Mouse (Mus musculus) lung, embryonic 14.5 days (tissue): ENCODE results near the gene Gsto2. TPM values are rescaled to one million over a fixed set of nuclear protein-coding genes. Genes with fewer than 3 reads are reported as not detected.

ENCODE experiments used
- ATAC-seq: fragments of 200-750 bp; cut with Nextera tagmentation; 2 replicates; pipeline ENCODE4 v1.8.0; 2017; ENCODE audit warnings: mild to moderate bottlenecking, moderate TSS enrichment, moderate library complexity; ENCODE audit not compliant: insufficient read depth
- DNase-seq: peaks from one replicate; pipeline ENCODE4 v3.0.0-alpha.2; 2015
- H3K27ac ChIP-seq: fragments of 300-500 bp; sonication (generic); 2 replicates; pipeline ENCODE4 v1.5.1; 2014; ENCODE audit warnings: low read depth, mild to moderate bottlenecking, moderate library complexity
- H3K27me3 ChIP-seq: fragments of 300-500 bp; sonication (generic); 2 replicates; pipeline ENCODE4 v1.6.1; 2014; ENCODE audit warnings: low read length, control low read depth; ENCODE audit not compliant: insufficient read depth
- H3K36me3 ChIP-seq: fragments of 300-500 bp; sonication (generic); 2 replicates; pipeline ENCODE4 v1.6.1; 2014; ENCODE audit warnings: control low read depth; ENCODE audit not compliant: insufficient read depth
- H3K4me1 ChIP-seq: fragments of 300-500 bp; sonication (generic); 2 replicates; pipeline ENCODE4 v1.6.1; 2014; ENCODE audit warnings: antibody characterized with exemption, control low read depth; ENCODE audit not compliant: insufficient read depth
- H3K4me2 ChIP-seq: fragments of 300-500 bp; sonication (generic); 2 replicates; pipeline ENCODE4 v1.6.1; 2014; ENCODE audit warnings: mild to moderate bottlenecking
- H3K4me3 ChIP-seq: fragments of 300-500 bp; sonication (generic); 2 replicates; pipeline ENCODE4 v1.5.1; 2014; ENCODE audit warnings: low read depth, low read length
- H3K9ac ChIP-seq: fragments of 300-500 bp; sonication (generic); 2 replicates; pipeline ENCODE4 v1.6.1; 2014
- H3K9me3 ChIP-seq: fragments of 300-500 bp; sonication (generic); 2 replicates; pipeline ENCODE4 v1.6.1; 2016; ENCODE audit warnings: low read depth, low read length, control low read depth
- CTCF ChIP-seq: IDR thresholded peaks from 2 replicates; pipeline ENCODE4 v1.5.1; 2016; ENCODE audit warnings: antibody characterized with exemption, low read depth
- WGBS: fragments of 180-500 bp; shearing (Covaris S2); extraction: QIAGEN DNeasy Blood & Tissue Kit; methylation state at CpG from one replicate; pipeline ENCODE4 v1.1.7; 2014; 5-methylcytosine and 5-hydroxymethylcytosine counted together
- polyA plus RNA-seq: library from polyadenylated mRNA; unstranded; fragments of >200 nt; fragmentation: Nextera tagmentation; extraction: Ambion mirVana; gene quantifications from 2 replicates; pipeline ENCODE4 v1.2.1, GENCODE M21; 2014

Gene Gsto2
- polyA plus RNA-seq, 1 experiment from 2014 or later, result 1.4 TPM

GRCm38 (mm10) chr19:47905603-47906002, 40.3 kb downstream of the Gsto2 start:
- Histone ChIP-seq H3K36me3 (no peaks in the 10 kb centered on the region; the same call in 1 of the 2 replicates), H3K4me3 (no peak overlapping the region), H3K27ac (peak overlapping the region; percentile 51; the same call in 1 of the 2 replicates), H3K9ac (no peak overlapping the region), H3K27me3 (no peaks in the 10 kb centered on the region), H3K9me3 (no peaks in the 10 kb centered on the region), H3K4me2 (no peak overlapping the region), H3K4me1 (peaks cover 28% of the 10 kb centered on the region)
- TF ChIP-seq CTCF, result no peak
- 74% methylated on average over 5 of the region's 5 CpGs for WGBS
- no peak for ATAC-seq
- DNase-seq, result no peak

- no peak for TF ChIP-seq CTCF
- H3K9me3 ChIP-seq, result no peaks in the 10 kb centered on the region
- H3K4me2 ChIP-seq, result no peak overlapping the region
- H3K9ac ChIP-seq, result no peak overlapping the region
- WGBS, result 91% methylated on average over 9 of the region's 9 CpGs
- no peak for ATAC-seq
- H3K27me3 ChIP-seq, result no peaks in the 10 kb centered on the region
- no peak overlapping the region for H3K27ac ChIP-seq
- DNase-seq, result no peak
- peaks cover 18% of the 10 kb centered on the region for H3K4me1 ChIP-seq
- H3K36me3 ChIP-seq, result no peaks in the 10 kb centered on the region; the same call in 1 of the 2 replicates
- no peak overlapping the region for H3K4me3 ChIP-seq
Measured at GRCm38 (mm10) chr19:47907596-47907995, 42.3 kb downstream of the Gsto2 start.

- Histone ChIP-seq H3K9ac (peak overlapping the region; percentile 40; the same call in 1 of the 2 replicates), H3K4me1 (peaks cover 12% of the 10 kb centered on the region; the same call in 1 of the 2 replicates), H3K27ac (peak overlapping the region; percentile 67; the same call in 1 of the 2 replicates), H3K36me3 (peaks cover 3% of the 10 kb centered on the region; the same call in 1 of the 2 replicates), H3K9me3 (no peaks in the 10 kb centered on the region), H3K4me2 (peak overlapping the region; percentile 57; the same call in 1 of the 2 replicates), H3K4me3 (no peak overlapping the region), H3K27me3 (no peaks in the 10 kb centered on the region)
- peak; percentile 29; the same call in 1 of the 2 replicates for ATAC-seq
- TF ChIP-seq CTCF, result no peak
- no peak for DNase-seq
- WGBS, result 22% methylated on average over 6 of the region's 6 CpGs
Measured at GRCm38 (mm10) chr19:47908961-47909371, 43.6 kb downstream of the Gsto2 start.

- peaks cover 3% of the 10 kb centered on the region; the same call in 1 of the 2 replicates for H3K36me3 ChIP-seq
- peak overlapping the region; percentile 57 for H3K4me2 ChIP-seq
- peak overlapping the region; percentile 40 for H3K9ac ChIP-seq
- peak overlapping the region; percentile 23 for H3K4me3 ChIP-seq
- no peaks in the 10 kb centered on the region for H3K9me3 ChIP-seq
- ATAC-seq (peak; percentile 59), DNase-seq (peak; percentile 71)
- H3K27me3 ChIP-seq, result no peaks in the 10 kb centered on the region
- H3K27ac ChIP-seq, result peak overlapping the region; percentile 67
- 0 out of 2 replicates have a peak, but pooled peaks have one; percentile 10 for TF ChIP-seq CTCF
- WGBS, result 4% methylated on average over 10 of the region's 10 CpGs
- H3K4me1 ChIP-seq, result peaks cover 12% of the 10 kb centered on the region; the same call in 1 of the 2 replicates
Measured at GRCm38 (mm10) chr19:47909387-47910116, 44.2 kb downstream of the Gsto2 start.

GRCm38 (mm10) chr19:47910117-47910618, 44.8 kb downstream of the Gsto2 start:
- Histone ChIP-seq H3K4me1 (peaks cover 6% of the 10 kb centered on the region; the same call in 1 of the 2 replicates), H3K9me3 (no peaks in the 10 kb centered on the region), H3K27me3 (no peaks in the 10 kb centered on the region), H3K9ac (no peak overlapping the region), H3K36me3 (peaks cover 3% of the 10 kb centered on the region; the same call in 1 of the 2 replicates), H3K27ac (peak overlapping the region; percentile 67; the same call in 1 of the 2 replicates), H3K4me3 (no peak overlapping the region), H3K4me2 (peak overlapping the region; percentile 57)
- DNase-seq (no peak), ATAC-seq (no peak)
- TF ChIP-seq CTCF, result no peak
- 43% methylated on average over 3 of the region's 4 CpGs for WGBS

- no peak for DNase-seq
- H3K9ac ChIP-seq, result no peak overlapping the region
- H3K27me3 ChIP-seq, result no peaks in the 10 kb centered on the region
- no peaks in the 10 kb centered on the region for H3K9me3 ChIP-seq
- ATAC-seq, result no peak
- H3K4me1 ChIP-seq, result peaks cover 4% of the 10 kb centered on the region; the same call in 1 of the 2 replicates
- H3K4me3 ChIP-seq, result no peak overlapping the region
- H3K27ac ChIP-seq, result no peak overlapping the region
- WGBS, result 76% methylated on average over 4 of the region's 4 CpGs
- TF ChIP-seq CTCF, result no peak
- H3K4me2 ChIP-seq, result no peak overlapping the region
- H3K36me3 ChIP-seq, result peaks cover 3% of the 10 kb centered on the region; the same call in 1 of the 2 replicates
Measured at GRCm38 (mm10) chr19:47910751-47911150, 45.4 kb downstream of the Gsto2 start.

- WGBS, result 87% methylated on average over 7 of the region's 7 CpGs
- no peaks in the 10 kb centered on the region for H3K9me3 ChIP-seq
- H3K27me3 ChIP-seq, result no peaks in the 10 kb centered on the region
- peaks cover 16% of the 10 kb centered on the region for H3K4me1 ChIP-seq
- no peak overlapping the region for H3K9ac ChIP-seq
- no peak overlapping the region for H3K4me3 ChIP-seq
- no peak for ATAC-seq
- DNase-seq, result no peak
- no peak for TF ChIP-seq CTCF
- H3K4me2 ChIP-seq, result no peak overlapping the region
- peaks cover 3% of the 10 kb centered on the region; the same call in 1 of the 2 replicates for H3K36me3 ChIP-seq
- no peak overlapping the region for H3K27ac ChIP-seq
Measured at GRCm38 (mm10) chr19:47913344-47913743, 48.0 kb downstream of the Gsto2 start.
